Mouse (Mus musculus): ENCODE results near the gene Plpp7.

DNA sequence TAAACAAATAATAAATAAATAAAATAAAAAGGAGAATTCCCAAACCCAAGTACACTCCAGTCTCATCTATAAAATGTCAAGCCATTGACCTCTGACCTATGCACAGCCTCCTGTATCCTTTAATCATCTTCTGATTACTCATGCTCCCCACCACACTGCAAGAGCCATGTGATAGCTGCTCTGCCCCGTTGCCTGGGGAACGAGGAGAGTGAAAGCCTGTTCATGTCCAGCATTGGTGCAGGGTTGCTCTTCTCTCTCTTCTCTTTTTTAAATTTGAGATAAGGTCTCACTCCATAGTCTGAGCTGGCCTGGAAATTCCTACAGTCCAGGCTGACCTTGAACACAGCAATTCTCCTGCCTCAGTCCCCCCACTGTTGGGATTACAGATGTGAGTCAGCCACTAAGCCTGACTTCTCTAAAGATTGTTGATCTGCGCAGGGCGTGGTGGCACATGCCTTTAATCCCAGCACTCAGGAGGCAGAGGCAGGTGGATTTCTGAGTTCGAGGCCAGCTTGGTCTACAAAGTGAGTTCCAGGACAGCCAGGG lies 51.4 kb downstream of the Plpp7 start:
- TF ChIP-seq CTCF (IDR thresholded peaks at IDR 0.05 in 2 of 3, conservative IDR thresholded peaks at IDR 0.05 in 1 of 3; ENCODE audit: control insufficient read depth in 1 of 3, insufficient read depth in 1 of 3, low read depth in 2 of 3, low read length in 3 of 3, poor library complexity in 1 of 3, severe bottlenecking in 1 of 3) = no peak
- TF ChIP-seq POLR2A (IDR thresholded peaks at IDR 0.05; ENCODE audit: control insufficient read depth in 1 of 2, insufficient read depth in 1 of 2, low read depth in 1 of 2, low read length in 2 of 2, poor library complexity in 1 of 2) = no peak
- no peak for TF ChIP-seq EP300 (IDR thresholded peaks at IDR 0.05; ENCODE audit: low read depth in 1 of 2, low read length in 2 of 2)

All from MEL (cell line).